Mouse (Mus musculus) thymus, postnatal 36 days (tissue): ENCODE data around the gene Hmx2.
A peak's percentile ranks its signal among the peaks of the same experiment; 100 is the strongest.

ENCODE experiments used
- DNase-seq, 2 experiments: peaks; one replicate each; pipeline ENCODE4 v3.0.0; 2022; ENCODE audit warnings: mixed read lengths in 2 of 2

Hmx2 gene

GRCm38 (mm10) chr7:131556541-131557271, 8.1 kb downstream of the Hmx2 start:
- peak; percentile 15 to 19 for DNase-seq

GRCm38 (mm10) chr7:131557751-131558150, 9.2 kb downstream of the Hmx2 start:
- no peak for DNase-seq

- peak; percentile 86 to 92 for DNase-seq
These were observed 11.6 kb downstream of the Hmx2 start, which contains the start of gene Bub3 for GRCm38 (mm10) chr7:131559986-131560696. TSS of gene Bub3 (plus strand) at chr7:131560222.

- DNase-seq, result no peak
These were observed 12.1 kb downstream of the Hmx2 start for GRCm38 (mm10) chr7:131560697-131561042.

- no peak for DNase-seq
These were observed 26.7 kb downstream of the Hmx2 start for GRCm38 (mm10) chr7:131575246-131575645.

- DNase-seq, result no peak
These were observed 33.6 kb downstream of the Hmx2 start for GRCm38 (mm10) chr7:131582178-131582577.

GRCm38 (mm10) chr7:131585551-131585950, 37.0 kb downstream of the Hmx2 start:
- no peak for DNase-seq

- no peak for DNase-seq
These were observed 49.4 kb downstream of the Hmx2 start for GRCm38 (mm10) chr7:131597779-131598482.

- DNase-seq, result no peak
These were observed 49.9 kb downstream of the Hmx2 start for GRCm38 (mm10) chr7:131598483-131598824.

- no peak for DNase-seq
These were observed 53.5 kb downstream of the Hmx2 start for GRCm38 (mm10) chr7:131602106-131602505.

- DNase-seq, result no peak
These were observed 54.6 kb downstream of the Hmx2 start for GRCm38 (mm10) chr7:131603186-131603585.

- no peak for DNase-seq
These were observed 56.4 kb downstream of the Hmx2 start for GRCm38 (mm10) chr7:131604946-131605345.

- no peak for DNase-seq
These were observed 56.9 kb downstream of the Hmx2 start for GRCm38 (mm10) chr7:131605481-131605880.
